Mouse (Mus musculus): ENCODE measurements around the gene Lrrc8c. TPM values are rescaled to one million over a fixed set of nuclear protein-coding genes. Genes with fewer than 3 reads are reported as not detected.
A peak's percentile ranks its signal among the peaks of the same experiment; 100 is the strongest.

Gene Lrrc8c
- polyA plus RNA-seq, 1 experiment from 2014 or later = 13.0 TPM

DNA sequence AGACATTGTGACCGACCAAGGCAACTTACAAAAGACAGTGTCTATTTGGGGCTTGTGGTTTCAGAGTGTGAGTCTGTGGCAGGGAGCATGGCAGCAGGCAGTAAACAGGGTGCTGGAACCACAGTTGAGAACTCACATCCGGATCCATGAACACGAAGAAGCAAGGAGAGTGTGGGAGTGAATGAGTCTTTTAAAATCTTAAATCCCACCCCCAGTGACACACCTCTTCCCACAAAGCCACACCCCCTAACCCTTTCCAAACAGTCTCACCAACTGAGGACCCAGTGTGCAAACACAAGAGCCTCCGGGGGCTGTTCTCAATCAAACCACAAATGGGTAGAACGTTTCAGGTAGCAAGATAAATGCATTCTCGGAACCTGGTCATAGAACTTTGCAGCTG lies 37.1 kb downstream of the Lrrc8c start:
- no peak overlapping the region for H3K4me2 ChIP-seq (ENCODE audit: low read length)
- no peak overlapping the region for H3K9ac ChIP-seq (replicated peaks; ENCODE audit: low read length)
- H3K27me3 ChIP-seq (ENCODE audit: control insufficient read depth, insufficient read depth, low read length) = no peaks in the 10 kb centered on the region
- H3K9me3 ChIP-seq (ENCODE audit: control insufficient read depth, low read length) = no peaks in the 10 kb centered on the region
- no peak for DNase-seq
- no peaks in the 10 kb centered on the region for H3K4me1 ChIP-seq (ENCODE audit: control insufficient read depth, insufficient read depth, low read length)
- no peaks in the 10 kb centered on the region; the same call in 1 of the 2 replicates for H3K36me3 ChIP-seq (ENCODE audit: control insufficient read depth, insufficient read depth, low read length)
- no peak overlapping the region for H3K27ac ChIP-seq (replicated peaks; ENCODE audit: low read depth, low read length)
- no peak for ATAC-seq (ENCODE audit: low FRiP score, low TSS enrichment)
- H3K4me3 ChIP-seq (replicated peaks; ENCODE audit: low read depth, low read length) = no peak overlapping the region
- WGBS = 94% methylated on average over 6 of the region's 6 CpGs

DNA sequence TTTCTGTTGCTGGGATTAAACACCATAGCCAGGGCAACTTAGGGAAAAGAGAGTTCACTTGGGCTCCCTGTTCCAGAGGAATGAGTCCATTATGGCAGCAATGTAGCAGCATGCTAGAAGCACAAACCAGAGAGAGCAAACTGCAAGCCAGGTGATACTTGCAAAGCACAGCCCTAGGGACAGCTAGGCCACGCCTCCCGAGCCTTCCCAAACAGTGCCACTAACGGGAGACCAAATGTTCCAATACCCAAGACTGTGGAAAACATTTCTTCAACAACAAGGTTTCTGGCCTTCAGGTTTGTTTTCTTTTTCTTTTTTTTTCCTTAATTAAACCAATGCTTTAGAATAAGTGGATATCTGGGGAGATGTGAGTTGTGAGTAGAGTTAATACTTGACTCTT lies 38.2 kb downstream of the Lrrc8c start:
- 99% methylated on average over 3 of the region's 3 CpGs for WGBS
- H3K36me3 ChIP-seq (ENCODE audit: control insufficient read depth, insufficient read depth, low read length) = no peaks in the 10 kb centered on the region; the same call in 1 of the 2 replicates
- H3K4me3 ChIP-seq (replicated peaks; ENCODE audit: low read depth, low read length) = no peak overlapping the region
- H3K27me3 ChIP-seq (ENCODE audit: control insufficient read depth, insufficient read depth, low read length) = no peaks in the 10 kb centered on the region
- 0 out of 2 replicates have a peak overlapping the region, but pooled peaks have one; percentile 32 for H3K27ac ChIP-seq (replicated peaks; ENCODE audit: low read depth, low read length)
- DNase-seq = no peak
- ATAC-seq (ENCODE audit: low FRiP score, low TSS enrichment) = no peak
- no peak overlapping the region for H3K9ac ChIP-seq (replicated peaks; ENCODE audit: low read length)
- no peaks in the 10 kb centered on the region for H3K4me1 ChIP-seq (ENCODE audit: control insufficient read depth, insufficient read depth, low read length)
- H3K4me2 ChIP-seq (ENCODE audit: low read length) = no peak overlapping the region
- H3K9me3 ChIP-seq (ENCODE audit: control insufficient read depth, low read length) = no peaks in the 10 kb centered on the region

DNA sequence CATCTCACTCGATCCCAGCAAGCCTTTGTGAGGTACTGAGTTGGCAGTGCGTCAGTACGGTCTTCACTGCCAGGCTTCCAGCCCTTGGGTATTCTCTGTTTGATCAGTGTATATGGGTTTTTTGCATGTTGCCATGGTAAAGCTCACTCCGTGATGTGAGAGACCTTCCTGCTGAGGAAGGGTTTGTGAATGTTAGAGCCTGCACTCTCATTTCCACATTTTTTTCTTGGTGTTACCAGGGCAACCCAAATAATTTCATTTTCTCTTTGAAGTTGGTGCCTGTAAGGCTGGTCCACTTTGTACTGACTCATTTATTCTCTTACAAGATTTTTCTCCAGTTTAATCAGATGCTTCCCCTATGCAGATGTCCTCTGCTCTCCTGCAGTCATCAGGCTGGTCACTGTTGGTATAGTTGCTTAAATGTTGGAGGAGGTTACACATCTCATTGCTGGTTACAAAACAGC lies 38.6 kb downstream of the Lrrc8c start:
- WGBS = 35% methylated on average over 4 of the region's 4 CpGs
- Histone ChIP-seq H3K4me3 (replicated peaks; ENCODE audit: low read depth, low read length) (no peak overlapping the region), H3K9ac (replicated peaks; ENCODE audit: low read length) (no peak overlapping the region), H3K4me2 (ENCODE audit: low read length) (no peak overlapping the region), H3K9me3 (ENCODE audit: control insufficient read depth, low read length) (no peaks in the 10 kb centered on the region), H3K4me1 (ENCODE audit: control insufficient read depth, insufficient read depth, low read length) (no peaks in the 10 kb centered on the region), H3K27ac (replicated peaks; ENCODE audit: low read depth, low read length) (peak overlapping the region; percentile 55; the same call in 1 of the 2 replicates), H3K27me3 (ENCODE audit: control insufficient read depth, insufficient read depth, low read length) (no peaks in the 10 kb centered on the region), H3K36me3 (ENCODE audit: control insufficient read depth, insufficient read depth, low read length) (no peaks in the 10 kb centered on the region; the same call in 1 of the 2 replicates)
- DNase-seq (peak; percentile 73), ATAC-seq (ENCODE audit: low FRiP score, low TSS enrichment) (0 out of 2 replicates have a peak, but pooled peaks have one; percentile 43)

DNA sequence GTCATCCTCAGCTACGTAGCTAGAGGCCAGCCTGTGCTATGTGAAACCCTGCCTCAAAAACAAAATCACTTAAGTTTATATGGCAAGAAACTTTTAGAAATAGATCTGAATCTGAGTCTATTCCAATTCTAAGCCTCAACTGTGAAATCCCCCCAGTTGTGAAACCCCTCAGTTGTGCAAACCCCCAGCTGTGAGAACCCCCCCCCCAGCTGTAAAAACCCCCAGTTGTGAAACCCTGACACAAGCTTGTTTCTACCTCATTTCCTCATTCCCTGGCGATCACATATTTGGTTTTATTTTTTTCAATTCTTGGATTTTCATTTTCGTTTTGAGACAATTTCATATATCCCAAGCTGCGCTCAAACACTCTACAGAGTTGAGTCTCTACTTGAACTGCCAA lies 39.3 kb downstream of the Lrrc8c start:
- WGBS = 98% methylated on average over 4 of the region's 4 CpGs
- no peak for DNase-seq

DNA sequence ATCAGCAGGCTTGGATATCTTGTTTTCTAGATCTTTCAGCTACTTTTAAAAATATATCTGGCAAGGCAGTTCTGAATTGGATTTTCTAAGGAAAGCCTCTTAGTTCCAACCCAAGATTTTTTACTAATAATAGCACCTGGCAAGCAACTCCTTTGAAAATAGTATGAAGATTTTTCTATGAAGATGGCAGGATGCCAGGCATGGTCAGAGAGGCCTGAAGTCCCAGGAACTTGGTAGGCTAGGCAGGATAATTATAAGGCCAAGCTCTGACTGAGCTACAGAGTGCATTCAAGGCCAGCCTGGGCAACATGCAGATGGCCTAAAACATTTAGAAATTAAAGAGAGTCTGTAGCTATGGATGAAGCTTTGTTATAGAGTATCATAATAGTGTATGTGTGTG lies 42.7 kb downstream of the Lrrc8c start:
- Histone ChIP-seq H3K4me1 (ENCODE audit: control insufficient read depth, insufficient read depth, low read length) (no peaks in the 10 kb centered on the region), H3K27me3 (ENCODE audit: control insufficient read depth, insufficient read depth, low read length) (no peaks in the 10 kb centered on the region), H3K4me3 (replicated peaks; ENCODE audit: low read depth, low read length) (no peak overlapping the region), H3K9me3 (ENCODE audit: control insufficient read depth, low read length) (no peaks in the 10 kb centered on the region), H3K36me3 (ENCODE audit: control insufficient read depth, insufficient read depth, low read length) (no peaks in the 10 kb centered on the region; the same call in 1 of the 2 replicates), H3K27ac (replicated peaks; ENCODE audit: low read depth, low read length) (no peak overlapping the region), H3K4me2 (ENCODE audit: low read length) (no peak overlapping the region), H3K9ac (replicated peaks; ENCODE audit: low read length) (no peak overlapping the region)
- ATAC-seq (ENCODE audit: low FRiP score, low TSS enrichment) (no peak), DNase-seq (no peak)

More for the DNA sequence above, 39.3 kb downstream of the Lrrc8c start:
- H3K27ac ChIP-seq (replicated peaks; ENCODE audit: low read depth, low read length) = peak overlapping the region; percentile 55; the same call in 1 of the 2 replicates
- no peaks in the 10 kb centered on the region for H3K27me3 ChIP-seq (ENCODE audit: control insufficient read depth, insufficient read depth, low read length)
- no peaks in the 10 kb centered on the region; the same call in 1 of the 2 replicates for H3K36me3 ChIP-seq (ENCODE audit: control insufficient read depth, insufficient read depth, low read length)
- no peaks in the 10 kb centered on the region for H3K4me1 ChIP-seq (ENCODE audit: control insufficient read depth, insufficient read depth, low read length)
- H3K9me3 ChIP-seq (ENCODE audit: control insufficient read depth, low read length) = no peaks in the 10 kb centered on the region
- H3K4me2 ChIP-seq (ENCODE audit: low read length) = no peak overlapping the region
- ATAC-seq (ENCODE audit: low FRiP score, low TSS enrichment) = no peak
- H3K4me3 ChIP-seq (replicated peaks; ENCODE audit: low read depth, low read length) = no peak overlapping the region
- H3K9ac ChIP-seq (replicated peaks; ENCODE audit: low read length) = no peak overlapping the region

DNA sequence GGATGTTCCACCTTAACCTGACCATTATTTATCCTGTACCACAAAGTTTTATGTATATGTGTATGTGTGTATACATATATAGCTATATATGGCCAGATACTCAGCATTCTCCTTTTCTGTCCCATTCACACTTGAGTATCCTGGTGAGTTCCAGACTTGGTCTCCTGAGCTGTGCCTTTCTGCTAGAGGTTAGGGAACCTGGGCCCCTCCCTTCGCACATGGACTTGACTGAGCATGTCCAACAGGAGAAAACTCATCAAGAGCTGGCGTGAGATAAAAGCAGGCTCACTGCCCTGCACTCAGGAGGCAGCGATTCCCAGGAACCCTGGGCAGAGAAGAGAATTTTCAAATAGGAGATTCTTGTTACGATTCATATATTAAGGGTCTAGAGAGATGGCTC lies 45.6 kb downstream of the Lrrc8c start:
- Histone ChIP-seq H3K27ac (replicated peaks; ENCODE audit: low read depth, low read length) (no peak overlapping the region), H3K9ac (replicated peaks; ENCODE audit: low read length) (no peak overlapping the region), H3K9me3 (ENCODE audit: control insufficient read depth, low read length) (no peaks in the 10 kb centered on the region), H3K4me3 (replicated peaks; ENCODE audit: low read depth, low read length) (no peak overlapping the region), H3K36me3 (ENCODE audit: control insufficient read depth, insufficient read depth, low read length) (no peaks in the 10 kb centered on the region; the same call in 1 of the 2 replicates), H3K27me3 (ENCODE audit: control insufficient read depth, insufficient read depth, low read length) (no peaks in the 10 kb centered on the region), H3K4me1 (ENCODE audit: control insufficient read depth, insufficient read depth, low read length) (no peaks in the 10 kb centered on the region), H3K4me2 (ENCODE audit: low read length) (no peak overlapping the region)
- ATAC-seq (ENCODE audit: low FRiP score, low TSS enrichment) (no peak), DNase-seq (no peak)
- WGBS = 84% methylated on average over 4 of the region's 4 CpGs

DNA sequence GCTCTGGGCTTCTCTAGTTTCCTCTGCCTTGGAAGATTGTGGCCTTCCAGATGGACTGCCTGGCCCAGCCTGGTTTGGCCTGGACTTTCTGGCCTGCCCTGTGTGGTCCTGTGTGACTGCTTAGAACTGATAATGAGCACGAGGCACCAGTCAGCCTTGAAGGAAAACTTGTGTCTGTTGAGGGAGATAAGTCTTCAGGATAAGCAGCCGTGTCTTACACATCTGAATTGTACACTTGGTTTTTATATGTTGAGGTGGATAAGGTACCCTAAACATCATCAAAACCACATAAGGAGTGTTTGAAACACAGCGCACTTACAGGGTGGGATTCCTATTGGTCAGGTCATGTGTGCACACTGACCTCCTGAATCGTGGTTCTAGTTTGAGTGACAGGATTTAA lies 46.6 kb downstream of the Lrrc8c start:
- no peak overlapping the region for H3K4me3 ChIP-seq (replicated peaks; ENCODE audit: low read depth, low read length)
- H3K36me3 ChIP-seq (ENCODE audit: control insufficient read depth, insufficient read depth, low read length) = no peaks in the 10 kb centered on the region; the same call in 1 of the 2 replicates
- DNase-seq (no peak), ATAC-seq (ENCODE audit: low FRiP score, low TSS enrichment) (no peak)
- no peaks in the 10 kb centered on the region for H3K27me3 ChIP-seq (ENCODE audit: control insufficient read depth, insufficient read depth, low read length)
- H3K9me3 ChIP-seq (ENCODE audit: control insufficient read depth, low read length) = no peaks in the 10 kb centered on the region
- no peak overlapping the region for H3K9ac ChIP-seq (replicated peaks; ENCODE audit: low read length)
- H3K4me1 ChIP-seq (ENCODE audit: control insufficient read depth, insufficient read depth, low read length) = no peaks in the 10 kb centered on the region
- 87% methylated on average over 4 of the region's 4 CpGs for WGBS
- no peak overlapping the region for H3K27ac ChIP-seq (replicated peaks; ENCODE audit: low read depth, low read length)
- no peak overlapping the region for H3K4me2 ChIP-seq (ENCODE audit: low read length)

DNA sequence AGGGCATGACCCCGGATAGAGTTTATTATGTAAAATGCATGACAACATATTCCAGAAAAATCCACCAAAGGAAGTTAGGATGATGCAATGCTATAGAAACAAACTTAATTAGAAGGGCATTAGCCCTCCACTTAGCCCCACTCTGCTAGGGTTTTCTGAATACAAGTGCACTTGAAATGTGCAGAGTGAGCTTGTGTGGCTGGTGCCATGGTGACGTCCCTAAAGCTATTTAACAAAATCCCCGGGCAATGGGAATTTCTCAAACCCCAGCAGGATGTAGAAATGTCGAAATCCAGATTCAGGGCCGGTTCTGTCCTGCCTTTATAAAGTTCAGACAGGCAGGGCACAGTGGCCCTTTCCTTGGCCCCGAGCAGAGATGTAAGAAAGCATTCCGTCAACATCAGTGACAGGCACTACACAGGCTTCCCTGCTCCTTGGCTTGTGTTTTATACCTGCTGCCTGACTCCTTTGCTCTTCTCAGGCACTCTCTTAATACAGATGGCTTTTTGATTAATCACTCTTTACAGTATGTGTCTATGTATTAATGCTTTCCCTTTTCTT lies 47.7 kb downstream of the Lrrc8c start:
- 61% methylated on average over 7 of the region's 7 CpGs for WGBS
- ATAC-seq (ENCODE audit: low FRiP score, low TSS enrichment) = no peak
- H3K27ac ChIP-seq (replicated peaks; ENCODE audit: low read depth, low read length) = no peak overlapping the region
- H3K36me3 ChIP-seq (ENCODE audit: control insufficient read depth, insufficient read depth, low read length) = no peaks in the 10 kb centered on the region
- peak; percentile 41 for DNase-seq
- no peaks in the 10 kb centered on the region for H3K27me3 ChIP-seq (ENCODE audit: control insufficient read depth, insufficient read depth, low read length)
- H3K9ac ChIP-seq (replicated peaks; ENCODE audit: low read length) = no peak overlapping the region
- no peak overlapping the region for H3K4me3 ChIP-seq (replicated peaks; ENCODE audit: low read depth, low read length)
- no peak overlapping the region for H3K4me2 ChIP-seq (ENCODE audit: low read length)
- H3K9me3 ChIP-seq (ENCODE audit: control insufficient read depth, low read length) = no peaks in the 10 kb centered on the region
- H3K4me1 ChIP-seq (ENCODE audit: control insufficient read depth, insufficient read depth, low read length) = no peaks in the 10 kb centered on the region

DNA sequence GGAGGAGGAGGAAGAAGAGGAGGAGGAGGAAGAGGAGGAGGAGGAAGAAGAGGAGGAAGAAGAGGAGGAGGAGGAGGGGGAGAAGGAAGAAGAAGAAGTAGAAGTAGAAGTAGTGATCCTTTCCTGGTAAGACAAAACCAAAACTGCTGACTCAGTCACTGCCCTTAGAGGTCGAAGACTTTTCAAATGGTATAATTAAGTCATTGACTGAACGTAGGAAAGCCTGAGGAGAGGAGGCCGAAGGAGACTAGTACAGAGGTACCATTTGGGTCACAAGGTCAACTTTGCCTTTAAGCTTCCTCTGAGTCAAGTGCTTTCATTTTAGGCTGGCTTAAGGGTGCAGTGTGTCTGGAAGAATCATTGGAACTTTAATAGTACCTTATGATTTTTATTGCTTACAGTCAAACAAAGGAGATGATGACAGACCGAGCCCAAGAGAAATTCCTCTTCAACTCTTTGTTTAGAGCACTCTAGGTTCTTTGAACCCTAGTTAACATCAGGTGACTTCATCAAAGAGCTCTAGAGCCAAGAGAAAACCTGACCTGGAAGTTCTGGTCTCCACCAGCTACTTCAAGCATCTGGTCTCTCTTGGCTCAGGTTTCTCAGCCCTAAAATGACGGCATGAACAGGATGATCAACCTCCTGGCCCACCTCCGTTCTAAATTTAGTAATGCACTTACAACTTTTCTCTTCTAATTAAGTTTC lies 49.0 kb downstream of the Lrrc8c start:
- Histone ChIP-seq H3K4me1 (ENCODE audit: control insufficient read depth, insufficient read depth, low read length) (no peaks in the 10 kb centered on the region), H3K9me3 (ENCODE audit: control insufficient read depth, low read length) (no peaks in the 10 kb centered on the region), H3K36me3 (ENCODE audit: control insufficient read depth, insufficient read depth, low read length) (no peaks in the 10 kb centered on the region), H3K27me3 (ENCODE audit: control insufficient read depth, insufficient read depth, low read length) (no peaks in the 10 kb centered on the region), H3K9ac (replicated peaks; ENCODE audit: low read length) (no peak overlapping the region), H3K4me3 (replicated peaks; ENCODE audit: low read depth, low read length) (no peak overlapping the region), H3K27ac (replicated peaks; ENCODE audit: low read depth, low read length) (no peak overlapping the region), H3K4me2 (ENCODE audit: low read length) (no peak overlapping the region)
- DNase-seq (no peak), ATAC-seq (ENCODE audit: low FRiP score, low TSS enrichment) (no peak)
- 83% methylated on average over 6 of the region's 6 CpGs for WGBS
